Mouse (Mus musculus) midbrain, embryonic 16.5 days (tissue): ENCODE measurements around the gene Cd300lb. TPM values are rescaled to one million over a fixed set of nuclear protein-coding genes. Genes with fewer than 3 reads are reported as not detected.

ENCODE experiments used
- ATAC-seq: fragments of 200-750 bp; cut with Nextera tagmentation; 2 replicates; pipeline ENCODE4 v1.8.0; 2017; ENCODE audit warnings: moderate TSS enrichment
- H3K27ac ChIP-seq: fragments of 300-500 bp; sonication (generic); 2 replicates; pipeline ENCODE4 v1.5.1; 2014; ENCODE audit warnings: mild to moderate bottlenecking, low read length, mixed read lengths
- H3K27me3 ChIP-seq: fragments of 300-500 bp; sonication (generic); 2 replicates; pipeline ENCODE4 v1.6.1; 2014; ENCODE audit warnings: low read depth, low read length, mixed read lengths; ENCODE audit not compliant: control insufficient read depth, insufficient read depth
- H3K36me3 ChIP-seq: fragments of 300-500 bp; sonication (generic); 2 replicates; pipeline ENCODE4 v1.6.1; 2014; ENCODE audit warnings: mild to moderate bottlenecking, low read length, moderate library complexity, mixed read lengths; ENCODE audit not compliant: control insufficient read depth, insufficient read depth
- H3K4me1 ChIP-seq: fragments of 300-500 bp; sonication (generic); 2 replicates; pipeline ENCODE4 v1.6.1; 2014; ENCODE audit warnings: mild to moderate bottlenecking, low read length, mixed read lengths; ENCODE audit not compliant: control insufficient read depth, insufficient read depth
- H3K4me2 ChIP-seq: fragments of 300-500 bp; sonication (generic); 2 replicates; pipeline ENCODE4 v1.6.1; 2014; ENCODE audit warnings: mild to moderate bottlenecking, low read length, mixed read lengths
- H3K4me3 ChIP-seq: fragments of 300-500 bp; sonication (generic); 2 replicates; pipeline ENCODE4 v1.5.1; 2014; ENCODE audit warnings: low read depth, mild to moderate bottlenecking, low read length, moderate library complexity, mixed read lengths
- H3K9ac ChIP-seq: fragments of 300-500 bp; sonication (generic); 2 replicates; pipeline ENCODE4 v1.6.1; 2014; ENCODE audit warnings: low read depth, low read length, mixed read lengths
- H3K9me3 ChIP-seq: fragments of 300-500 bp; sonication (generic); replicated peaks from 2 replicates; pipeline ENCODE4 v1.6.1; 2014; ENCODE audit warnings: mild to moderate bottlenecking, low read length, mixed read lengths; ENCODE audit not compliant: control insufficient read depth, poor library complexity, severe bottlenecking
- WGBS: fragments of 180-500 bp; shearing (Covaris S2); extraction: QIAGEN DNeasy Blood & Tissue Kit; methylation state at CpG from one replicate; pipeline ENCODE4 v1.1.7; 2014; 5-methylcytosine and 5-hydroxymethylcytosine counted together
- polyA plus RNA-seq: library from polyadenylated mRNA; unstranded; fragments of >200 nt; fragmentation: Nextera tagmentation; extraction: Ambion mirVana; gene quantifications from 2 replicates; pipeline ENCODE4 v1.2.1, GENCODE M21; 2015

The Cd300lb gene
- polyA plus RNA-seq, 1 experiment from 2014 or later, result not detected

DNA sequence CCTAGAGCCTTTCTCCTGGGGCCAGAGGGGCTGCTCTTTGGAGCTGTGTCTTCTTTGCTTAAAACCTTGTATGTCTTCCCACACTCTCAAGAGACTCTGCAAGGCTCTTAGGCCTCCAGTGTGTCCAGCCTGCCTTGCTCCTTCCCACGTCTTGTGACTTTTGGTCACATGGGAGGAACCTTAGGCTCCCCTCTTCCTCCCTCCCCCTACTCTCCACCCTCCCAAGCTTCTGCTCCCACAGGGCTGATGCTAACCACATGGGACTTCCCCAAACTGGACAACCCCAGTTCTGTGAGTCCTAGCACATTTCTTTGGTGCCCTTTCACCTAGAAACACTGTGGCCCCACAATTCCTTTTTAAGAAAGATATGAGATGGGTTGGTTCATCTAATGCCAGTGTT is 36.2 kb downstream of the Cd300lb start:
- H3K36me3 ChIP-seq, result no peaks in the 10 kb centered on the region
- no peak overlapping the region for H3K4me2 ChIP-seq
- no peaks in the 10 kb centered on the region for H3K9me3 ChIP-seq
- 39% methylated on average over 1 of the region's 1 CpGs for WGBS
- H3K27ac ChIP-seq, result no peak overlapping the region
- H3K4me3 ChIP-seq, result no peak overlapping the region
- no peaks in the 10 kb centered on the region for H3K4me1 ChIP-seq
- no peak for ATAC-seq
- no peaks in the 10 kb centered on the region for H3K27me3 ChIP-seq
- no peak overlapping the region for H3K9ac ChIP-seq

DNA sequence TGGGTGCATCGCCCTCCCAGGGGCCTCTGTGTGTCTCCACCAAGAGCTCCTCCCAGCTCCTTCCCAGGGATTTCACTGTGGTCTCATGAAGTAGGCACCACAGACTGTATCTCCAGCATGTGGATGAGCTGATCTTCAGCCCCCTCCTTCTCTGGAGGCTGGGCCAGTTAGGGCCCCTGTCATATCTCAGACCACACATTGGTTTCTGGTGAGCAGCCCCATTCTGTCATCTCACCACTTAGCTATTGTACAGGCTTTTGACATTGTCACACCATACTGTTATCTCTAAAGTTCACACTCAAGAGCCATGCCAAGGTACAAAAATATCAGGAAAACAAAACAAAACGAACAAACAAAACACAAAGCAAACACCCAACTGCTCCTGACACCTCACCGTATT is 38.1 kb downstream of the Cd300lb start:
- 96% methylated on average over 3 of the region's 3 CpGs for WGBS
- no peak overlapping the region for H3K9ac ChIP-seq
- ATAC-seq, result no peak
- no peaks in the 10 kb centered on the region for H3K4me1 ChIP-seq
- H3K4me2 ChIP-seq, result no peak overlapping the region
- H3K27me3 ChIP-seq, result no peaks in the 10 kb centered on the region
- H3K4me3 ChIP-seq, result no peak overlapping the region
- H3K9me3 ChIP-seq, result no peaks in the 10 kb centered on the region
- no peaks in the 10 kb centered on the region for H3K36me3 ChIP-seq
- no peak overlapping the region for H3K27ac ChIP-seq

- 52% methylated on average over 5 of the region's 5 CpGs for WGBS
- Histone ChIP-seq H3K36me3 (no peaks in the 10 kb centered on the region), H3K4me1 (no peaks in the 10 kb centered on the region), H3K9ac (no peak overlapping the region), H3K9me3 (no peaks in the 10 kb centered on the region), H3K27me3 (no peaks in the 10 kb centered on the region), H3K4me3 (no peak overlapping the region), H3K4me2 (no peak overlapping the region), H3K27ac (no peak overlapping the region)
- ATAC-seq, result no peak
Measured at GRCm38 (mm10) chr11:114890542-114890941, 43.6 kb downstream of the Cd300lb start.

DNA sequence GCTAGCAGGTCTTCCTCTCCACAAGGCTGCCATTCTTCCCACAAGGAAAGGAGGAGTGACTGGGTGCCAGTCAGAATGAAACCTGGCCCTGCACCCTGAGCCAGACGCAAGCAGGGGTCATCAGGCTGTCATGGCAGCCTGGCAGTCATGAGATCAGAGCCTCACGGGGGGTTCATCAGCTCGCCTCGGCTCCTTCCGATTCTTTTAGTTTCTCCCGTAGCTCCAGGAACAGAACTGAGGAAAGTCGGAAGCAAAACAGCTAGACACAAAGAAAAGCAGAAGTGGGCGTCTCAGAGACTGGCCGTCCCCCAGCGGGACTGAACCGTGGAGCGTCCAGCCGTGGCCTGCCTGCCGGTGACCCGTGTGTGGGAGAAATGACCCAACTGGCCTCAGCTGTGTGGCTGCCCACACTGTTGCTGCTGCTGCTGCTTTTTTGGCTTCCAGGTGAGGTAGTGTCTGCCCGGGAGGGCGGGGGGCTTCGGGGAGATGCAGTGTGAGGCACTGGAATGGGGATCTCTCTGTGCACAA is 44.1 kb downstream of the Cd300lb start, which contains the start of gene Cd300a:
TSS of gene Cd300a (plus strand) at position 51 of the 528 bp plus-strand sequence.
- H3K27me3 ChIP-seq, result no peaks in the 10 kb centered on the region
- H3K4me2 ChIP-seq, result peak within 1 kb of the TSS; percentile 25; the same call in 1 of the 2 replicates
- H3K4me1 ChIP-seq, result no peaks in the 10 kb centered on the region
- 37% methylated on average over 18 of the region's 18 CpGs for WGBS
- H3K27ac ChIP-seq, result no peak within 1 kb of the TSS
- no peak within 1 kb of the TSS for H3K9ac ChIP-seq
- H3K36me3 ChIP-seq, result no peaks in the 10 kb centered on the region
- H3K4me3 ChIP-seq, result no peak within 1 kb of the TSS
- H3K9me3 ChIP-seq, result no peaks in the 10 kb centered on the region
- ATAC-seq, result no peak

GRCm38 (mm10) chr11:114884380-114885100 is 49.6 kb downstream of the Cd300lb start:
- H3K4me3 ChIP-seq, result no peak overlapping the region
- no peaks in the 10 kb centered on the region for H3K9me3 ChIP-seq
- no peak for ATAC-seq
- H3K4me2 ChIP-seq, result no peak overlapping the region
- no peak overlapping the region for H3K27ac ChIP-seq
- WGBS, result 83% methylated on average over 4 of the region's 4 CpGs
- H3K9ac ChIP-seq, result no peak overlapping the region
- no peaks in the 10 kb centered on the region for H3K36me3 ChIP-seq
- no peaks in the 10 kb centered on the region for H3K4me1 ChIP-seq
- no peaks in the 10 kb centered on the region for H3K27me3 ChIP-seq

GRCm38 (mm10) chr11:114883251-114883789 is 50.9 kb downstream of the Cd300lb start:
- Histone ChIP-seq H3K4me3 (no peak overlapping the region), H3K4me1 (no peaks in the 10 kb centered on the region), H3K27me3 (no peaks in the 10 kb centered on the region), H3K36me3 (no peaks in the 10 kb centered on the region), H3K9me3 (no peaks in the 10 kb centered on the region), H3K4me2 (no peak overlapping the region), H3K9ac (no peak overlapping the region), H3K27ac (no peak overlapping the region)
- no peak for ATAC-seq
- WGBS, result 96% methylated on average over 4 of the region's 4 CpGs

GRCm38 (mm10) chr11:114880589-114880988 is 53.6 kb downstream of the Cd300lb start:
- H3K9me3 ChIP-seq, result no peaks in the 10 kb centered on the region
- H3K27ac ChIP-seq, result no peak overlapping the region
- ATAC-seq, result no peak
- H3K4me2 ChIP-seq, result no peak overlapping the region
- no peaks in the 10 kb centered on the region for H3K4me1 ChIP-seq
- H3K36me3 ChIP-seq, result no peaks in the 10 kb centered on the region
- H3K9ac ChIP-seq, result no peak overlapping the region
- no peaks in the 10 kb centered on the region for H3K27me3 ChIP-seq
- 0% methylated on average over 1 of the region's 1 CpGs for WGBS
- H3K4me3 ChIP-seq, result no peak overlapping the region

- no peaks in the 10 kb centered on the region for H3K4me1 ChIP-seq
- H3K9ac ChIP-seq, result no peak overlapping the region
- H3K27ac ChIP-seq, result no peak overlapping the region
- no peaks in the 10 kb centered on the region for H3K9me3 ChIP-seq
- no peaks in the 10 kb centered on the region for H3K27me3 ChIP-seq
- H3K36me3 ChIP-seq, result no peaks in the 10 kb centered on the region
- no peak overlapping the region for H3K4me3 ChIP-seq
- H3K4me2 ChIP-seq, result no peak overlapping the region
- no peak for ATAC-seq
Measured at GRCm38 (mm10) chr11:114880185-114880584, 54.0 kb downstream of the Cd300lb start.

DNA sequence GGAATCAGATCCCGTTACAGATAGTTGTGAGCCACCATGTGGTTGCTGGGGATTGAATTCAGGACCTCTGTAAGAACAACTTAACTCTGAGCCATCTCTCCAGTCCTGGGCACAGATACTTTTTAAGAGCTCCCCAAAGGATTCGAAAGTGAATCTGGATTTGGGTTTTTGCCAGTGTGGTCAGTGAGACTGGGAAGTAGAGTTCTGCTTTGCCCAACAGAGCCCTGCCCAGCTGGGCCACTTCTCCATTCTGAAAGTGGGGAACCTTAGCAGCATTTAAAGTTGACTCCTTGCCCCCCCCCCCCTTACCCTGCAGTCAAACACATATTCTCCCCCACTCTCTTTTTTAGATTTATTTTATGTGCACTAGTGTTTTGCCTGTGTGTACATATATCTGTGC is 54.5 kb downstream of the Cd300lb start:
- Histone ChIP-seq H3K4me3 (no peak overlapping the region), H3K9ac (no peak overlapping the region), H3K36me3 (no peaks in the 10 kb centered on the region), H3K4me2 (no peak overlapping the region), H3K9me3 (no peaks in the 10 kb centered on the region), H3K4me1 (no peaks in the 10 kb centered on the region), H3K27me3 (no peaks in the 10 kb centered on the region), H3K27ac (no peak overlapping the region)
- 83% methylated on average over 2 of the region's 2 CpGs for WGBS
- no peak for ATAC-seq
